Mouse (Mus musculus): ENCODE data around the gene Chodl. TPM values are rescaled to one million over a fixed set of nuclear protein-coding genes. Genes with fewer than 3 reads are reported as not detected.

Chodl gene
- polyA plus RNA-seq, 1 experiment from 2014 or later, result 51.1 TPM

Other genes starting within 250 kb of the Chodl start
- not detected in 2 replicates for gene Tmprss15, start 160.1 kb downstream of the Chodl start, polyA plus RNA-seq (2015; fragmentation: Nextera tagmentation; extraction: Ambion mirVana)